Mouse (Mus musculus): ENCODE results near the gene Psg27.
A peak's percentile ranks its signal among the peaks of the same experiment; 100 is the strongest.
"Not testable (repeated sequence)": the region's sequence is repeated elsewhere in the genome, so short reads cannot be mapped to it uniquely, and the experiment has no call there.

Psg27 gene

GRCm38 (mm10) chr7:18567205-18567604, at the start of gene Psg27:
Gene Psg27 (minus strand): TSS chr7:18567305.
- no peak for DNase-seq

- DNase-seq: not testable (repeated sequence)
Observed at GRCm38 (mm10) chr7:18616401-18616800, 49.3 kb upstream of the Psg27 start, which contains the start of gene Psg23. Gene Psg23 (minus strand): TSS chr7:18616501.

- DNase-seq: no peak
Observed at GRCm38 (mm10) chr7:18559850-18560249, 7.3 kb downstream of the Psg27 start.

GRCm38 (mm10) chr7:18555751-18556150, 11.4 kb downstream of the Psg27 start:
- DNase-seq: not testable (repeated sequence)

GRCm38 (mm10) chr7:18533420-18533819, 33.7 kb downstream of the Psg27 start:
- DNase-seq: no peak

GRCm38 (mm10) chr7:18532169-18532568, 34.9 kb downstream of the Psg27 start, which contains the start of gene Psg25:
Gene Psg25 (minus strand): TSS chr7:18532269.
- DNase-seq: no peak

GRCm38 (mm10) chr7:18524668-18525067, 42.4 kb downstream of the Psg27 start:
- no peak for DNase-seq

- not testable (repeated sequence) for DNase-seq
Observed at GRCm38 (mm10) chr7:18512848-18513247, 54.3 kb downstream of the Psg27 start.

- not testable (repeated sequence) for DNase-seq
Observed at GRCm38 (mm10) chr7:18512417-18512816, 54.7 kb downstream of the Psg27 start.

- DNase-seq: peak; percentile 7 to 33
Observed at GRCm38 (mm10) chr7:18511479-18511878, 55.6 kb downstream of the Psg27 start.

Measured in kidney, postnatal 4 days (tissue).